Mouse (Mus musculus): Measurements from ENCODE around the gene Gm45521.

Gm45521 gene

GRCm38 (mm10) chr14:7952610-7953254 is 4.4 kb upstream of the Gm45521 start:
- DNase-seq, result no peak

GRCm38 (mm10) chr14:7954071-7954471 is 3.0 kb upstream of the Gm45521 start:
- no peak for DNase-seq

GRCm38 (mm10) chr14:7956427-7956826 is 661 bp upstream of the Gm45521 start:
- no peak for DNase-seq

- peak; percentile 57 to 73 for DNase-seq
These were observed 3.5 kb downstream of the Gm45521 start for GRCm38 (mm10) chr14:7960616-7961015.

GRCm38 (mm10) chr14:7961714-7962113 is 4.6 kb downstream of the Gm45521 start:
- no peak for DNase-seq

- DNase-seq, result no peak
These were observed 5.5 kb downstream of the Gm45521 start for GRCm38 (mm10) chr14:7962626-7963025.

- no peak for DNase-seq
These were observed 6.1 kb downstream of the Gm45521 start for GRCm38 (mm10) chr14:7963160-7963559.

GRCm38 (mm10) chr14:7964219-7964889 is 7.3 kb downstream of the Gm45521 start:
- DNase-seq, result peak; percentile 62 to 82

- no peak for DNase-seq
These were observed 14.9 kb downstream of the Gm45521 start for GRCm38 (mm10) chr14:7971889-7972493.

- DNase-seq, result no peak
These were observed 17.6 kb downstream of the Gm45521 start for GRCm38 (mm10) chr14:7974643-7975042.

- no peak for DNase-seq
These were observed 18.1 kb downstream of the Gm45521 start for GRCm38 (mm10) chr14:7975177-7975576.

- DNase-seq, result no peak
These were observed 20.4 kb downstream of the Gm45521 start for GRCm38 (mm10) chr14:7977471-7977870.

GRCm38 (mm10) chr14:7978183-7978582 is 21.1 kb downstream of the Gm45521 start:
- no peak for DNase-seq

- no peak for DNase-seq
These were observed 24.1 kb downstream of the Gm45521 start for GRCm38 (mm10) chr14:7981226-7981625.

- no peak for DNase-seq
These were observed 29.8 kb downstream of the Gm45521 start for GRCm38 (mm10) chr14:7986913-7987312.

- DNase-seq, result no peak
These were observed 32.3 kb downstream of the Gm45521 start for GRCm38 (mm10) chr14:7989371-7989770.

GRCm38 (mm10) chr14:7989961-7990360 is 32.9 kb downstream of the Gm45521 start:
- DNase-seq, result no peak

- DNase-seq, result no peak
These were observed 34.2 kb downstream of the Gm45521 start for GRCm38 (mm10) chr14:7991108-7991776.

- DNase-seq, result no peak
These were observed 35.1 kb downstream of the Gm45521 start for GRCm38 (mm10) chr14:7992158-7992557.

GRCm38 (mm10) chr14:7994271-7994767 is 37.2 kb downstream of the Gm45521 start, which contains the start of gene Dnase1l3:
TSS of gene Dnase1l3 (minus strand) at chr14:7994573.
- peak in 1 of 2 experiments; percentile 30 for DNase-seq

GRCm38 (mm10) chr14:7997255-7997696 is 40.2 kb downstream of the Gm45521 start:
- DNase-seq, result peak; percentile 93 to 94

- no peak for DNase-seq
These were observed 41.9 kb downstream of the Gm45521 start for GRCm38 (mm10) chr14:7999030-7999429.

- DNase-seq, result no peak
These were observed 42.3 kb downstream of the Gm45521 start for GRCm38 (mm10) chr14:7999435-7999834.
